Mouse (Mus musculus) liver, embryonic 13.5 days (tissue): ENCODE data around the gene Dennd1a. TPM values are rescaled to one million over a fixed set of nuclear protein-coding genes. Genes with fewer than 3 reads are reported as not detected.

Experiments used
- ATAC-seq: fragments of 200-750 bp; cut with Nextera tagmentation; 2 replicates; pipeline ENCODE4 v1.8.0; 2017; ENCODE audit warnings: low read depth, mild to moderate bottlenecking, moderate number of reproducible peaks, moderate library complexity
- DNase-seq: peaks from one replicate; pipeline ENCODE4 v3.0.0; 2022
- H3K27ac ChIP-seq: fragments of 300-500 bp; sonication (generic); 2 replicates; pipeline ENCODE4 v1.5.1; 2015; ENCODE audit warnings: moderate library complexity, mild to moderate bottlenecking, inconsistent platforms
- H3K27me3 ChIP-seq: fragments of 300-500 bp; sonication (generic); 2 replicates; pipeline ENCODE4 v1.6.1; 2015; ENCODE audit warnings: mild to moderate bottlenecking, inconsistent platforms
- H3K36me3 ChIP-seq: fragments of 300-500 bp; sonication (generic); 2 replicates; pipeline ENCODE4 v1.6.1; 2015; ENCODE audit warnings: mild to moderate bottlenecking, inconsistent platforms
- H3K4me1 ChIP-seq: fragments of 300-500 bp; sonication (generic); replicated peaks from 2 replicates; pipeline ENCODE4 v1.6.1; 2015; ENCODE audit warnings: inconsistent platforms
- H3K4me2 ChIP-seq: fragments of 300-500 bp; sonication (generic); 2 replicates; pipeline ENCODE4 v1.6.1; 2015; ENCODE audit warnings: inconsistent platforms, mild to moderate bottlenecking, moderate library complexity
- H3K4me3 ChIP-seq: fragments of 300-500 bp; sonication (generic); replicated peaks from 2 replicates; pipeline ENCODE4 v1.5.1; 2015; ENCODE audit warnings: mild to moderate bottlenecking, inconsistent platforms
- H3K9ac ChIP-seq: fragments of 300-500 bp; sonication (generic); 2 replicates; pipeline ENCODE4 v1.6.1; 2015; ENCODE audit warnings: mild to moderate bottlenecking, inconsistent platforms
- H3K9me3 ChIP-seq: fragments of 300-500 bp; sonication (generic); replicated peaks from 2 replicates; pipeline ENCODE4 v1.6.1; 2016; ENCODE audit warnings: inconsistent platforms
- WGBS: fragments of 180-500 bp; shearing (Covaris S2); methylation state at CpG from one replicate; pipeline ENCODE4 v1.1.7; 2015; ENCODE audit not compliant: insufficient replicate concordance; 5-methylcytosine and 5-hydroxymethylcytosine counted together
- polyA plus RNA-seq: library from polyadenylated mRNA; unstranded; fragments of >200 nt; fragmentation: Nextera tagmentation; extraction: Ambion mirVana; gene quantifications from 2 replicates; pipeline ENCODE4 v1.2.1, GENCODE M21; 2015

Dennd1a gene
- polyA plus RNA-seq, 1 experiment from 2014 or later: 7.6 TPM

- Histone ChIP-seq H3K4me1 (peaks cover 9% of the 10 kb centered on the region), H3K36me3 (no peaks in the 10 kb centered on the region), H3K9me3 (no peaks in the 10 kb centered on the region), H3K9ac (no peak overlapping the region), H3K27me3 (peaks cover 6% of the 10 kb centered on the region; the same call in 1 of the 2 replicates), H3K4me3 (no peak overlapping the region), H3K27ac (no peak overlapping the region), H3K4me2 (no peak overlapping the region)
- 34% methylated on average over 10 of the region's 11 CpGs for WGBS
- DNase-seq: no peak
- ATAC-seq: no peak
Observed at GRCm38 (mm10) chr2:37766027-37766761, 521.0 kb downstream of the Dennd1a start.

- 25% methylated on average over 21 of the region's 21 CpGs for WGBS
- Histone ChIP-seq H3K4me3 (no peak overlapping the region), H3K36me3 (no peaks in the 10 kb centered on the region), H3K9me3 (no peaks in the 10 kb centered on the region), H3K27ac (no peak overlapping the region), H3K9ac (no peak overlapping the region), H3K4me2 (peak overlapping the region; percentile 13; the same call in 1 of the 2 replicates), H3K27me3 (peaks cover 6% of the 10 kb centered on the region; the same call in 1 of the 2 replicates), H3K4me1 (peaks cover 8% of the 10 kb centered on the region)
- DNase-seq: no peak
- no peak for ATAC-seq
Observed at GRCm38 (mm10) chr2:37765082-37765483, 522.1 kb downstream of the Dennd1a start.

DNA sequence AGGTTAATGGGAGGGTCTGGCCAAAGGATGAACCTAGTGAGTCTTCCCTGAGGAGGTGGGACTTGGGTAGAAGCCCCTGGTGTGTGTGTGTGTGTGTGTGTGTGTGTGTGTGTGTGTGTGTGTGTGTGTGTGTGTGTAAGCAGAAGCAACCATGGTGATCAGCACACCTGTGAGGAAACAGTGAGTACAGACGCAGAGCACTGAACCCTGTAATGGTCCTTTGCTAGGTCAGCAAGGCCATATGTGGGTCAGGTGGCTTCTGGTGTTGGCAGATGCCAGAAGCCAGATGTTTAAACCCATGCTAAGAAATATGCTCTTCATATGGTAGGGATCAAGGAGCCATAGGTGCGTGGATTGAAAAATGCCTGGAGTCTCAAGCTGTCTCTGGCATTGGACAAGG, 522.7 kb downstream of the Dennd1a start:
- no peak for DNase-seq
- Histone ChIP-seq H3K4me1 (peaks cover 8% of the 10 kb centered on the region), H3K9ac (no peak overlapping the region), H3K36me3 (no peaks in the 10 kb centered on the region), H3K27me3 (peaks cover 6% of the 10 kb centered on the region; the same call in 1 of the 2 replicates), H3K4me3 (no peak overlapping the region), H3K9me3 (no peaks in the 10 kb centered on the region), H3K27ac (no peak overlapping the region), H3K4me2 (no peak overlapping the region)
- no peak for ATAC-seq
- 73% methylated on average over 2 of the region's 2 CpGs for WGBS

DNA sequence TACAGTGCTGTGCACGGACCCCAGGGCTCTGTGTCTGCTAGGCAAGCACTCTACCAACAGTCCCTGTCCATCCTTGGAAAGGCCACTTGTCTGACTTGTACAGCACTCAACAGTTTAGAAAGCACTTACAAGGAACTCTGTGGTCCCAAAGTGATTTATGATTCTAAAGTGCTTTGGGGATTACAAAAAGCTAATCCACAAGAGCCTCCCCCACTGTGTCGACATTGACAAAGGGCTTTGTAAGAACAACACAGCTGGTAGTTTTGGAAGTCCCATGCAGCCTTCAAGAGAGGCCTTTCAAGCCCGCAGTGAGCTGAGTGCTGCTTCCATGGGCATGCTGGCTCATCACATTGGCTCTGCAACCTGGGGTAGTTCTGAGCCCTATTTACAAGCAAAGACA, 523.6 kb downstream of the Dennd1a start:
- ATAC-seq: no peak
- 41% methylated on average over 3 of the region's 3 CpGs for WGBS

GRCm38 (mm10) chr2:37760633-37761032, 526.6 kb downstream of the Dennd1a start:
- H3K9me3 ChIP-seq: no peaks in the 10 kb centered on the region
- 70% methylated on average over 6 of the region's 6 CpGs for WGBS
- ATAC-seq: no peak
- no peak overlapping the region for H3K4me2 ChIP-seq
- H3K4me3 ChIP-seq: no peak overlapping the region
- H3K36me3 ChIP-seq: no peaks in the 10 kb centered on the region
- no peak for DNase-seq
- no peaks in the 10 kb centered on the region for H3K27me3 ChIP-seq
- H3K9ac ChIP-seq: no peak overlapping the region
- no peak overlapping the region for H3K27ac ChIP-seq
- peaks cover 17% of the 10 kb centered on the region for H3K4me1 ChIP-seq

More for the DNA sequence above, 523.6 kb downstream of the Dennd1a start:
- Histone ChIP-seq H3K9me3 (no peaks in the 10 kb centered on the region), H3K27ac (no peak overlapping the region), H3K4me3 (no peak overlapping the region), H3K36me3 (no peaks in the 10 kb centered on the region), H3K27me3 (peaks cover 6% of the 10 kb centered on the region; the same call in 1 of the 2 replicates), H3K9ac (no peak overlapping the region), H3K4me1 (peaks cover 8% of the 10 kb centered on the region), H3K4me2 (no peak overlapping the region)
- no peak for DNase-seq

GRCm38 (mm10) chr2:37758343-37759015, 528.7 kb downstream of the Dennd1a start:
- DNase-seq (no peak), ATAC-seq (no peak)
- H3K27me3 ChIP-seq: no peaks in the 10 kb centered on the region
- WGBS: 38% methylated on average over 21 of the region's 21 CpGs
- H3K36me3 ChIP-seq: no peaks in the 10 kb centered on the region
- H3K4me2 ChIP-seq: no peak overlapping the region
- peaks cover 9% of the 10 kb centered on the region; the same call in 1 of the 2 replicates for H3K4me1 ChIP-seq
- H3K27ac ChIP-seq: no peak overlapping the region
- no peak overlapping the region for H3K9ac ChIP-seq
- no peaks in the 10 kb centered on the region for H3K9me3 ChIP-seq
- H3K4me3 ChIP-seq: no peak overlapping the region

DNA sequence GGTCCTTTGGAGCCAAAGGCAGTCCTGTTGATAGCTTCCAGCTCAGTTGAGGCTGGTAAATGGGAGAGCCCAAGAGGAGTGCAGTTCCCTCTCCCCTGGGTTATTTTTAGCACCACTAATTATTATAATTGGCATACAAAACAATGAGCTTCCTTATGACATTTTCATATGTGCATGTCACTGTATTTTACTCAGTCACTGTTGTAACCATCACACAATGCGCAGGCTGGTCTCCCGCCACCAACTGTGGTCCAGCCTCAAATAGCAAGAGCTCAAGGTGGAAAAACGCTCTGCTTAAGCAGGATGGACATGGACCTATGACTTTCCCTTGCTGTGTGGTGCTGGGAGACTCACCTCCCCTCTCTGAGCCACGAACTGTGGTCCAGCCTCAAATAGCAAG, 529.4 kb downstream of the Dennd1a start:
- Histone ChIP-seq H3K36me3 (no peaks in the 10 kb centered on the region), H3K27me3 (no peaks in the 10 kb centered on the region), H3K27ac (no peak overlapping the region), H3K9ac (no peak overlapping the region), H3K9me3 (no peaks in the 10 kb centered on the region), H3K4me3 (no peak overlapping the region), H3K4me1 (peaks cover 9% of the 10 kb centered on the region; the same call in 1 of the 2 replicates), H3K4me2 (no peak overlapping the region)
- DNase-seq (no peak), ATAC-seq (no peak)
- 51% methylated on average over 4 of the region's 4 CpGs for WGBS

GRCm38 (mm10) chr2:37757016-37757415, 530.2 kb downstream of the Dennd1a start:
- no peak for DNase-seq
- H3K4me3 ChIP-seq: no peak overlapping the region
- H3K36me3 ChIP-seq: no peaks in the 10 kb centered on the region
- no peak overlapping the region for H3K27ac ChIP-seq
- 42% methylated on average over 5 of the region's 5 CpGs for WGBS
- no peaks in the 10 kb centered on the region for H3K9me3 ChIP-seq
- H3K4me2 ChIP-seq: no peak overlapping the region
- H3K9ac ChIP-seq: no peak overlapping the region
- H3K27me3 ChIP-seq: no peaks in the 10 kb centered on the region
- no peak for ATAC-seq
- peaks cover 9% of the 10 kb centered on the region; the same call in 1 of the 2 replicates for H3K4me1 ChIP-seq

DNA sequence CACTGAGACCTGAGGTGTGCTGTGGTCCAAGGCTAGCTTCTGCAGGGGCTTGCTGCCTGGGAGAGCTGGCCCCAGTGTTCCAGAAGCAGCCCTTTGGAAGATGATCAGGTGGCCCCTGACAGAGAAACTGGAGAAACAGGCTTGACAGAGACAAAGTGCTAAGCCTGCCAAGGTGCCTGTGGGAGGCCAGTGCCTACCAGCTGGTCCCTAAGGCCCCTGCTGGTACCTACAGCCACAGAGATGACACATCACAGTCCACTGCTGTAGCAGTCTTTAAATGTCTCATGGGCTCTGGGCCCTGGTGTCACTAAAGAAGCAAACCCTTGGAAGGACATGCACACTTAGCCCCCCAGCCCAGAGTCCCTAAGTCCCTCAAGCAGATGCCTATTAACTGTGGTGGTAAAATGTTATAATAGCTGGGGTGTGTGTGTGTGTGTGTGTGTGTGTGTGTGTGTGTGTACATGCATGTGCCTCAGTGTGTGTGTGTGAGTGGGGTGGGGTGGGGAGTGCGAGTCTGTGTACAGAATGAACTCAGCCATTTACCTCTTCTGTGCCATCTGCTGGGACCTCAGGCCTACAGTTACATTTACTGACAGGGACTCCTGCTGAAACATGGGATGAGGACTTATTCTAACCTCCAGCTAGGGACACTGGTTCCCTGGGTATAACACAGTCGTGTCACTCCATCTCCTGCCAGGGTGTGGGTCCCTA, 530.8 kb downstream of the Dennd1a start:
- WGBS: 40% methylated on average over 2 of the region's 2 CpGs

DNA sequence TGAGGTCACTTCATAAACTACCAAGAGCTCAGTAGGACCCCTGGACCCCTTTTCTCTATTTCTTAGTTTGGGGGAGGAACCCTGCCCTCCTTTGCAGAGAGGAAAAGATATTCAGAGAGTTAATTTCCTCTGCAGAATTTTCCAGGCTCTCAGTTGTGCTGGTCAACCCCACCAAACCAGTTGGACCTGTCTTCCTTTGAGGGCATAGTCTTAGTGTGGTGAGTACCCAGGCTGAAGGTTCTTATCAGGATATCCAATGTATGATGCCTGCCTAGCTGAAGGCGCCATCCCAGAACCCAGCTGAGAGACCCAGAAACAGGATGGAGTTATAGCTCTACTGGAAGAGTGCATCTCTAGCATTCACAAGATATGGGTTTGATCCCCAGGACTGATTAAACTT, 536.1 kb downstream of the Dennd1a start:
- Histone ChIP-seq H3K27me3 (no peaks in the 10 kb centered on the region), H3K36me3 (no peaks in the 10 kb centered on the region), H3K4me3 (no peak overlapping the region), H3K4me1 (no peaks in the 10 kb centered on the region), H3K9ac (no peak overlapping the region), H3K27ac (no peak overlapping the region), H3K4me2 (no peak overlapping the region), H3K9me3 (no peaks in the 10 kb centered on the region)
- ATAC-seq: no peak
- no peak for DNase-seq
- WGBS: 71% methylated on average over 1 of the region's 1 CpGs

More for the DNA sequence above, 530.8 kb downstream of the Dennd1a start:
- ATAC-seq (no peak), DNase-seq (no peak)
- H3K9me3 ChIP-seq: no peaks in the 10 kb centered on the region
- H3K4me1 ChIP-seq: peaks cover 9% of the 10 kb centered on the region; the same call in 1 of the 2 replicates
- H3K4me2 ChIP-seq: no peak overlapping the region
- H3K36me3 ChIP-seq: no peaks in the 10 kb centered on the region
- no peak overlapping the region for H3K27ac ChIP-seq
- no peak overlapping the region for H3K4me3 ChIP-seq
- H3K27me3 ChIP-seq: no peaks in the 10 kb centered on the region
- H3K9ac ChIP-seq: no peak overlapping the region

DNA sequence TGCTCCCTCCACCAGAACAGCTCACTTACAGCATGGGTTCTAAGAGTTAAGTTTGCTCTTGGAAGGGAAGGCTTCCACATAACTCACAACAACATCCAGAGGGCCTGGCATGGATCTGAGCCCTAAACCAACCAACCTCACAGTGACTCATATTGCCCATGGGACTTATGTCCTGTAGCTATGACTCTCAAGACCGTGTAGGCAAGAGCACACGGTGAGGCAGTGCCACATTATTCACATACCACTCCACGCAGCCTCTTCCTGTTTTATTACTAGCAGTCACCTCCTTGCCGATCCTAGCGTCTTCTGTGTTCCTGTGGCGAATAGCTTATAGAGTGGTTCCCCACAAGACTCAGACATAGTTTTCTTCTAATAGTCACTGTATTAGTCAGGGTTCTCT, 537.9 kb downstream of the Dennd1a start:
- Histone ChIP-seq H3K27me3 (no peaks in the 10 kb centered on the region), H3K4me1 (no peaks in the 10 kb centered on the region), H3K36me3 (no peaks in the 10 kb centered on the region), H3K9ac (no peak overlapping the region), H3K4me3 (no peak overlapping the region), H3K27ac (no peak overlapping the region), H3K9me3 (no peaks in the 10 kb centered on the region), H3K4me2 (no peak overlapping the region)
- ATAC-seq: no peak
- DNase-seq: no peak
- 40% methylated on average over 6 of the region's 6 CpGs for WGBS
